Mouse (Mus musculus): ENCODE measurements at regions not wholly inside any gene's neighbourhood (a gene's known extent, or its start where the extent isn't known, plus 50 kb on each side); places are given as distances from the start of the nearest gene placed in this dataset.

DNA sequence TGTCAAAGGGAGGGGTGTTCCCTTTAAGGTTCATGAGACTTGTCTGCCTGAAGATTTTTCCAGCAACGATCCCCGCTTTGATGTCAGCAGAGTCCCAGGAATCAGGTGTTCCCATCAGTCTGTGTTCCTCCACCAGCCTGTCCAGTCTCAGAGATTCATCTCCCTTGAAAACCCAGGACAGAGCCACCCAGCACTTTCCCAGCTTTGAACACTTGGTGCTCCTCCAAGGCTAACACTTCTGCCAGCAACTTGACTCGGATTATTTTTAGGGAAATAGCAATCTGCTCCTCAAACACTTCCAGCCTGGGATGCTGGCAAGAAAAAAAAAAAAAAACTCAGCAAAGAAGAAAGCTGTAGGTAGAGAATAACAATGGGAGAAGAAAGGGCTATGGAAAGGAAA, 170.7 kb downstream of the Dyrk2 start:
- H3K79me2 ChIP-seq (replicated peaks; ENCODE audit: control insufficient read depth, insufficient read depth, low read length), result no peaks in the 10 kb centered on the region
- no peak overlapping the region for H3K9ac ChIP-seq (ENCODE audit: low read depth, low read length)
- H3K36me3 ChIP-seq (ENCODE audit: control insufficient read depth, insufficient read depth, low read length), result no peaks in the 10 kb centered on the region
- no peak for DNase-seq
- no peaks in the 10 kb centered on the region for H3K4me1 ChIP-seq (ENCODE audit: control insufficient read depth, insufficient read depth, low read length)
- 51% methylated on average over 3 of the region's 3 CpGs for WGBS
- intact Hi-C loops (cut with DNase I), result no loop called here
- TF ChIP-seq EP300 (IDR thresholded peaks at IDR 0.05; ENCODE audit: insufficient read depth, low read depth, low read length) (no peak), CTCF (IDR thresholded peaks at IDR 0.05) (no peak), POLR2A (IDR thresholded peaks at IDR 0.05; ENCODE audit: insufficient read depth, low read depth, low read length) (no peak)
- H3K27me3 ChIP-seq (ENCODE audit: control insufficient read depth, insufficient read depth, low read length), result no peaks in the 10 kb centered on the region
- no peak overlapping the region for H3K27ac ChIP-seq
- H3K4me3 ChIP-seq, result no peak overlapping the region

- WGBS, result 94% methylated on average over 4 of the region's 4 CpGs
- no peak for DNase-seq
- Histone ChIP-seq H3K9ac (ENCODE audit: low read depth, low read length) (no peak overlapping the region), H3K27me3 (ENCODE audit: control insufficient read depth, insufficient read depth, low read length) (no peaks in the 10 kb centered on the region), H3K4me1 (ENCODE audit: control insufficient read depth, insufficient read depth, low read length) (no peaks in the 10 kb centered on the region), H3K4me3 (no peak overlapping the region), H3K79me2 (replicated peaks; ENCODE audit: control insufficient read depth, insufficient read depth, low read length) (no peaks in the 10 kb centered on the region), H3K27ac (no peak overlapping the region), H3K36me3 (ENCODE audit: control insufficient read depth, insufficient read depth, low read length) (no peaks in the 10 kb centered on the region)
- TF ChIP-seq CTCF (IDR thresholded peaks at IDR 0.05) (no peak), EP300 (IDR thresholded peaks at IDR 0.05; ENCODE audit: insufficient read depth, low read depth, low read length) (no peak), POLR2A (IDR thresholded peaks at IDR 0.05; ENCODE audit: insufficient read depth, low read depth, low read length) (no peak)
- intact Hi-C loops (cut with DNase I), result no loop called here
Observed at GRCm38 (mm10) chr10:118700115-118700514, 169.9 kb downstream of the Dyrk2 start.

GRCm38 (mm10) chr10:118706020-118706419, 164.0 kb downstream of the Dyrk2 start:
- DNase-seq, result no peak
- WGBS, result 92% methylated on average over 3 of the region's 3 CpGs
- no peaks in the 10 kb centered on the region for H3K4me1 ChIP-seq (ENCODE audit: control insufficient read depth, insufficient read depth, low read length)
- H3K4me3 ChIP-seq, result no peak overlapping the region
- no peak overlapping the region for H3K27ac ChIP-seq
- no peak overlapping the region for H3K9ac ChIP-seq (ENCODE audit: low read depth, low read length)
- no peaks in the 10 kb centered on the region for H3K36me3 ChIP-seq (ENCODE audit: control insufficient read depth, insufficient read depth, low read length)
- intact Hi-C loops (cut with DNase I), result no loop called here
- no peaks in the 10 kb centered on the region for H3K27me3 ChIP-seq (ENCODE audit: control insufficient read depth, insufficient read depth, low read length)
- TF ChIP-seq POLR2A (IDR thresholded peaks at IDR 0.05; ENCODE audit: insufficient read depth, low read depth, low read length) (no peak), EP300 (IDR thresholded peaks at IDR 0.05; ENCODE audit: insufficient read depth, low read depth, low read length) (no peak), CTCF (IDR thresholded peaks at IDR 0.05) (no peak)
- H3K79me2 ChIP-seq (replicated peaks; ENCODE audit: control insufficient read depth, insufficient read depth, low read length), result no peaks in the 10 kb centered on the region

- TF ChIP-seq EP300 (IDR thresholded peaks at IDR 0.05; ENCODE audit: insufficient read depth, low read depth, low read length) (no peak), CTCF (IDR thresholded peaks at IDR 0.05) (no peak), POLR2A (IDR thresholded peaks at IDR 0.05; ENCODE audit: insufficient read depth, low read depth, low read length) (no peak)
- Histone ChIP-seq H3K4me3 (no peak overlapping the region), H3K4me1 (ENCODE audit: control insufficient read depth, insufficient read depth, low read length) (peaks cover 3% of the 10 kb centered on the region), H3K9ac (ENCODE audit: low read depth, low read length) (no peak overlapping the region), H3K36me3 (ENCODE audit: control insufficient read depth, insufficient read depth, low read length) (no peaks in the 10 kb centered on the region), H3K27ac (no peak overlapping the region), H3K27me3 (ENCODE audit: control insufficient read depth, insufficient read depth, low read length) (no peaks in the 10 kb centered on the region), H3K79me2 (replicated peaks; ENCODE audit: control insufficient read depth, insufficient read depth, low read length) (no peaks in the 10 kb centered on the region)
- DNase-seq, result no peak
- 84% methylated on average over 8 of the region's 8 CpGs for WGBS
- intact Hi-C loops (cut with DNase I), result loop anchor here (5.0 kb wide), 1 partner anchor 88 kb away; no protein-coding TSS in a partner anchor
Observed at GRCm38 (mm10) chr10:118709718-118710117, 160.3 kb downstream of the Dyrk2 start.

- TF ChIP-seq POLR2A (IDR thresholded peaks at IDR 0.05; ENCODE audit: insufficient read depth, low read depth, low read length) (no peak), EP300 (IDR thresholded peaks at IDR 0.05; ENCODE audit: insufficient read depth, low read depth, low read length) (no peak), CTCF (IDR thresholded peaks at IDR 0.05) (no peak)
- H3K79me2 ChIP-seq (replicated peaks; ENCODE audit: control insufficient read depth, insufficient read depth, low read length), result no peaks in the 10 kb centered on the region
- intact Hi-C loops (cut with DNase I), result loop anchor here (5.0 kb wide), 1 partner anchor 86 kb away; no protein-coding TSS in a partner anchor
- no peaks in the 10 kb centered on the region for H3K36me3 ChIP-seq (ENCODE audit: control insufficient read depth, insufficient read depth, low read length)
- no peak overlapping the region for H3K4me3 ChIP-seq
- H3K27ac ChIP-seq, result peak overlapping the region; percentile 32; the same call in 1 of the 2 replicates
- no peaks in the 10 kb centered on the region for H3K27me3 ChIP-seq (ENCODE audit: control insufficient read depth, insufficient read depth, low read length)
- no peak overlapping the region for H3K9ac ChIP-seq (ENCODE audit: low read depth, low read length)
- no peak for DNase-seq
- 60% methylated on average over 3 of the region's 3 CpGs for WGBS
- H3K4me1 ChIP-seq (ENCODE audit: control insufficient read depth, insufficient read depth, low read length), result peaks cover 3% of the 10 kb centered on the region
Observed at GRCm38 (mm10) chr10:118711529-118711928, 158.5 kb downstream of the Dyrk2 start.

DNA sequence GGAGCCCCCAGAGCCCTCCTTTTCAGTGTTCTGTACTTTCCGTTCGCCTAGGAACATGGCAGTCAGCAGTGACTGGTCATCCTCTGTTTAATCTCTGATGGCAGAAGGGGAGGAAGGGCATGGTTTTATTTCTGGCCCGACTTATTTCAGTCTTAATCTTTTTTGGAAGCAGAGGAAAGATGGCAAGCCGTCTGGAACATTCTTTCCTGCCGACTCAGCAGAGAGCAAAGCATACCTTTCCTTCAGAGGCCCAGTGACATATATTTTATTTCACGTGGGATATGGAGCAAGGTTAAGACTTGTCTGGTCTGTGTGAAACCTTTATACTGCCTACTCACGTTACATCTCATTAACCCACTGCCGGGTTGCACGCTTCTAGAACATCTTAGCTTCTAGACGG, 158.1 kb downstream of the Dyrk2 start:
- Histone ChIP-seq H3K4me1 (ENCODE audit: control insufficient read depth, insufficient read depth, low read length) (peaks cover 3% of the 10 kb centered on the region), H3K9ac (ENCODE audit: low read depth, low read length) (no peak overlapping the region), H3K79me2 (replicated peaks; ENCODE audit: control insufficient read depth, insufficient read depth, low read length) (no peaks in the 10 kb centered on the region), H3K36me3 (ENCODE audit: control insufficient read depth, insufficient read depth, low read length) (no peaks in the 10 kb centered on the region), H3K4me3 (no peak overlapping the region), H3K27me3 (ENCODE audit: control insufficient read depth, insufficient read depth, low read length) (no peaks in the 10 kb centered on the region), H3K27ac (peak overlapping the region; percentile 32; the same call in 1 of the 2 replicates)
- intact Hi-C loops (cut with DNase I), result loop anchor here (5.0 kb wide), 1 partner anchor 85 kb away; no protein-coding TSS in a partner anchor
- WGBS, result 54% methylated on average over 10 of the region's 10 CpGs
- peak in 1 of 2 experiments; percentile 15 for DNase-seq
- TF ChIP-seq CTCF (IDR thresholded peaks at IDR 0.05) (no peak), EP300 (IDR thresholded peaks at IDR 0.05; ENCODE audit: insufficient read depth, low read depth, low read length) (no peak), POLR2A (IDR thresholded peaks at IDR 0.05; ENCODE audit: insufficient read depth, low read depth, low read length) (no peak)
